Mouse (Mus musculus): Measurements from ENCODE around the gene Ripk4. TPM values are rescaled to one million over a fixed set of nuclear protein-coding genes. Genes with fewer than 3 reads are reported as not detected.

Ripk4 gene
- polyA plus RNA-seq, 1 experiment from 2014 or later, result 3.2 TPM

- H3K27me3 ChIP-seq, result no peaks in the 10 kb centered on the region
- 30% methylated on average over 2 of the region's 2 CpGs for WGBS (ENCODE audit: insufficient replicate concordance)
- H3K9me3 ChIP-seq (replicated peaks), result no peaks in the 10 kb centered on the region
- no peak overlapping the region for H3K4me2 ChIP-seq
- H3K27ac ChIP-seq (replicated peaks), result no peak overlapping the region
- H3K4me1 ChIP-seq (replicated peaks), result no peaks in the 10 kb centered on the region
- no peak overlapping the region for H3K9ac ChIP-seq
- H3K36me3 ChIP-seq (replicated peaks), result no peaks in the 10 kb centered on the region
- no peak for ATAC-seq (ENCODE audit: insufficient read depth)
- H3K4me3 ChIP-seq (replicated peaks), result no peak overlapping the region
These were observed 30.0 kb downstream of the Ripk4 start for GRCm38 (mm10) chr16:97733599-97733998.

GRCm38 (mm10) chr16:97730321-97730720 is 33.3 kb downstream of the Ripk4 start:
- Histone ChIP-seq H3K4me2 (no peak overlapping the region), H3K27me3 (no peaks in the 10 kb centered on the region; the same call in 1 of the 2 replicates), H3K36me3 (replicated peaks) (no peaks in the 10 kb centered on the region), H3K9ac (no peak overlapping the region), H3K4me1 (replicated peaks) (no peaks in the 10 kb centered on the region), H3K4me3 (replicated peaks) (no peak overlapping the region), H3K9me3 (replicated peaks) (no peaks in the 10 kb centered on the region), H3K27ac (replicated peaks) (no peak overlapping the region)
- ATAC-seq (ENCODE audit: insufficient read depth), result no peak
- 43% methylated on average over 1 of the region's 1 CpGs for WGBS (ENCODE audit: insufficient replicate concordance)

GRCm38 (mm10) chr16:97726436-97726835 is 37.2 kb downstream of the Ripk4 start:
- Histone ChIP-seq H3K27me3 (no peaks in the 10 kb centered on the region; the same call in 1 of the 2 replicates), H3K4me1 (replicated peaks) (no peaks in the 10 kb centered on the region), H3K27ac (replicated peaks) (no peak overlapping the region), H3K9me3 (replicated peaks) (no peaks in the 10 kb centered on the region), H3K4me2 (no peak overlapping the region), H3K9ac (no peak overlapping the region), H3K36me3 (replicated peaks) (no peaks in the 10 kb centered on the region), H3K4me3 (replicated peaks) (no peak overlapping the region)
- no peak for ATAC-seq (ENCODE audit: insufficient read depth)
- 53% methylated on average over 3 of the region's 3 CpGs for WGBS (ENCODE audit: insufficient replicate concordance)

GRCm38 (mm10) chr16:97720093-97720492 is 43.5 kb downstream of the Ripk4 start:
- H3K27me3 ChIP-seq, result no peaks in the 10 kb centered on the region
- 56% methylated on average over 1 of the region's 1 CpGs for WGBS (ENCODE audit: insufficient replicate concordance)
- no peaks in the 10 kb centered on the region for H3K36me3 ChIP-seq (replicated peaks)
- no peak overlapping the region for H3K4me2 ChIP-seq
- H3K4me3 ChIP-seq (replicated peaks), result no peak overlapping the region
- no peak overlapping the region for H3K27ac ChIP-seq (replicated peaks)
- ATAC-seq (ENCODE audit: insufficient read depth), result no peak
- no peak overlapping the region for H3K9ac ChIP-seq
- no peaks in the 10 kb centered on the region for H3K9me3 ChIP-seq (replicated peaks)
- no peaks in the 10 kb centered on the region for H3K4me1 ChIP-seq (replicated peaks)

GRCm38 (mm10) chr16:97719392-97719983 is 44.1 kb downstream of the Ripk4 start:
- no peak overlapping the region for H3K4me2 ChIP-seq
- no peaks in the 10 kb centered on the region for H3K4me1 ChIP-seq (replicated peaks)
- H3K9ac ChIP-seq, result no peak overlapping the region
- H3K27ac ChIP-seq (replicated peaks), result no peak overlapping the region
- H3K36me3 ChIP-seq (replicated peaks), result no peaks in the 10 kb centered on the region
- H3K9me3 ChIP-seq (replicated peaks), result no peaks in the 10 kb centered on the region
- H3K27me3 ChIP-seq, result no peaks in the 10 kb centered on the region
- no peak for ATAC-seq (ENCODE audit: insufficient read depth)
- H3K4me3 ChIP-seq (replicated peaks), result no peak overlapping the region

GRCm38 (mm10) chr16:97716567-97716966 is 47.0 kb downstream of the Ripk4 start:
- Histone ChIP-seq H3K36me3 (replicated peaks) (no peaks in the 10 kb centered on the region), H3K4me1 (replicated peaks) (no peaks in the 10 kb centered on the region), H3K27me3 (no peaks in the 10 kb centered on the region), H3K27ac (replicated peaks) (no peak overlapping the region), H3K4me2 (no peak overlapping the region), H3K4me3 (replicated peaks) (no peak overlapping the region), H3K9ac (no peak overlapping the region), H3K9me3 (replicated peaks) (no peaks in the 10 kb centered on the region)
- WGBS (ENCODE audit: insufficient replicate concordance), result 49% methylated on average over 6 of the region's 6 CpGs
- ATAC-seq (ENCODE audit: insufficient read depth), result no peak

GRCm38 (mm10) chr16:97712129-97712528 is 51.5 kb downstream of the Ripk4 start:
- Histone ChIP-seq H3K4me2 (no peak overlapping the region), H3K9me3 (replicated peaks) (no peaks in the 10 kb centered on the region), H3K9ac (no peak overlapping the region), H3K4me3 (replicated peaks) (no peak overlapping the region), H3K27ac (replicated peaks) (no peak overlapping the region), H3K36me3 (replicated peaks) (no peaks in the 10 kb centered on the region), H3K4me1 (replicated peaks) (no peaks in the 10 kb centered on the region), H3K27me3 (no peaks in the 10 kb centered on the region)
- ATAC-seq (ENCODE audit: insufficient read depth), result no peak

- 29% methylated on average over 1 of the region's 1 CpGs for WGBS (ENCODE audit: insufficient replicate concordance)
- Histone ChIP-seq H3K4me3 (replicated peaks) (no peak overlapping the region), H3K9me3 (replicated peaks) (no peaks in the 10 kb centered on the region), H3K36me3 (replicated peaks) (no peaks in the 10 kb centered on the region), H3K4me1 (replicated peaks) (no peaks in the 10 kb centered on the region), H3K4me2 (no peak overlapping the region), H3K27ac (replicated peaks) (no peak overlapping the region), H3K9ac (no peak overlapping the region), H3K27me3 (no peaks in the 10 kb centered on the region)
- no peak for ATAC-seq (ENCODE audit: insufficient read depth)
These were observed 61.7 kb downstream of the Ripk4 start for GRCm38 (mm10) chr16:97701871-97702270.

- Histone ChIP-seq H3K27ac (replicated peaks) (no peak overlapping the region), H3K27me3 (no peaks in the 10 kb centered on the region), H3K4me2 (no peak overlapping the region), H3K4me3 (replicated peaks) (no peak overlapping the region), H3K4me1 (replicated peaks) (no peaks in the 10 kb centered on the region), H3K9me3 (replicated peaks) (no peaks in the 10 kb centered on the region), H3K36me3 (replicated peaks) (no peaks in the 10 kb centered on the region), H3K9ac (no peak overlapping the region)
- WGBS (ENCODE audit: insufficient replicate concordance), result 24% methylated on average over 1 of the region's 1 CpGs
- peak; percentile 61 for ATAC-seq (ENCODE audit: insufficient read depth)
These were observed 65.8 kb downstream of the Ripk4 start for GRCm38 (mm10) chr16:97697769-97698168.

- Histone ChIP-seq H3K27ac (replicated peaks) (no peak overlapping the region), H3K27me3 (no peaks in the 10 kb centered on the region), H3K9me3 (replicated peaks) (no peaks in the 10 kb centered on the region), H3K36me3 (replicated peaks) (no peaks in the 10 kb centered on the region), H3K4me3 (replicated peaks) (no peak overlapping the region), H3K4me1 (replicated peaks) (no peaks in the 10 kb centered on the region), H3K9ac (no peak overlapping the region), H3K4me2 (no peak overlapping the region)
- no peak for ATAC-seq (ENCODE audit: insufficient read depth)
- 46% methylated on average over 4 of the region's 4 CpGs for WGBS (ENCODE audit: insufficient replicate concordance)
These were observed 67.9 kb downstream of the Ripk4 start for GRCm38 (mm10) chr16:97695709-97696108.

All from liver, embryonic 15.5 days (tissue).